Mouse (Mus musculus): Measurements from ENCODE around the gene Ccl22.
A peak's percentile ranks its signal among the peaks of the same experiment; 100 is the strongest.

Gene Ccl22

DNA sequence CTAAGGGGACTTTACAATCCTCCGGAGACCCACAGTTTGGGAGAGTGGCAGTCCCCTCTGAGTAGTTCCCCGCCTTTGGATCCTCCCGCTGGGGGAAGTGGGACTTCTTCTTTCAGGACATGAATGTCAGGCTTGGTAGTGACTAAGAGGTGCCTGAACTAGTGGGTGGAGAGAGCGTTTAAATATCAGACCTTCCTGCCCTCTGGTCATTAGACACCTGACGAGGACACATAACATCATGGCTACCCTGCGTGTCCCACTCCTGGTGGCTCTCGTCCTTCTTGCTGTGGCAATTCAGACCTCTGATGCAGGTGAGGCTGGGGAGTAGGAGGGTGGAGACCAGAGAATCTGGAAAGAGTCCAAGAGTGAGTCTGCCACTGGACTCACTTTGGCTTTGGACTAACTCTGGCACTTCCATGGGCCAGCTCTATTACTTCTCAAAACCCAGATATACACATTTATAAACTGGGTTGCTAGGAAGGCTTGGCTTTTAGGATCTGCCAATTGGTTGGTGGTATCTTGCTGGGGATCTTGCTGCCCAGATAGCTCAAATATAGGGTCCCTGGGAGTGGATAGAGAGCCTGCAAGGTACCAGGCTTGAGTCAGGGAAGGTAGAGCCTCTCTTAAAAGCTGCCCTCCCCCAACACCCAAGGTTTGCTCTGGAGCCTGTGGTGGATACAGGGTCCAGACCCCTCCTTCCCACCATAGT, at the start of gene Ccl22:
Ccl22 (plus strand) TSS at position 115 of the 709 bp plus-strand sequence.
- no peak for DNase-seq

DNA sequence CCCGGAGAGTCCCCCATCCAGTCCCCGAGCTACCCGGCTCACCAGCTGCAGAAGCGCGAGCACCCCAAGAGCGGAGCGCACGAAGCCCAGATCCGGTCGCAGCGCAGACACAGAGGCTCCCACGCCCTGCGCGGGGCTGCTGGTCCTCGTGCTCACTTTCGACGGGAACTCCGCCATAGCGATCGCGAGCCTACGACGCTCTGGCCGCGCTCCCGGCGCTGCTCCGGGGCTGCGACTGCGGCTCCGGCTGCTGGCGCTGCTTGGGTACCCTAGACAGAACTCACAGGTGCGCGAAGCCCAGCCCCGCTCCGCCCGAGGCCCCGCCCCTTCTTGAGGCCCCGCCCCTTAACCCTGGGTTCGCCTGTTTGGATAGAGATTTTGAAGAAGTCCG, 49.4 kb upstream of the Ccl22 start, which contains the start of gene Pllp:
Pllp (minus strand) TSS at position 285 of the 391 bp plus-strand sequence.
- peak; percentile 26 for DNase-seq

DNA sequence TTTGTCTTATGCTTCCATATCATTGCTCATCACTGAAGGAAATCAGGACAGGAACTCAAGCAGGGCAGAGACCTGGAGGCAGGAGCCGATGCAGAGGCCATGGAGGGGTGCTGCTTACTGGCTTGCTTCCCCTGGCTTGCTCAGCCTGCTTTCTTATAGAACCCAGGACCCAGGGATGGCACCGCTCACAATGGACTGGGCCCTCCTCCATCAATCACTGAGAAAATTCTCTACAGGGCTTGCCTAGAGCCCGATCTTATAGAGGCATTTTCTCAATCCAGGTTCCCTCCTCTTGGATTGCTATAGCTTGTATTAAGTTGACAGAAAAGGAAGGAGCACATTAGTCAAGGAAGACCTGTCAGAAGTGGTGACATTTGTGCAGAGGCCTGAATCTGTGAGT, 48.8 kb upstream of the Ccl22 start:
- no peak for DNase-seq

DNA sequence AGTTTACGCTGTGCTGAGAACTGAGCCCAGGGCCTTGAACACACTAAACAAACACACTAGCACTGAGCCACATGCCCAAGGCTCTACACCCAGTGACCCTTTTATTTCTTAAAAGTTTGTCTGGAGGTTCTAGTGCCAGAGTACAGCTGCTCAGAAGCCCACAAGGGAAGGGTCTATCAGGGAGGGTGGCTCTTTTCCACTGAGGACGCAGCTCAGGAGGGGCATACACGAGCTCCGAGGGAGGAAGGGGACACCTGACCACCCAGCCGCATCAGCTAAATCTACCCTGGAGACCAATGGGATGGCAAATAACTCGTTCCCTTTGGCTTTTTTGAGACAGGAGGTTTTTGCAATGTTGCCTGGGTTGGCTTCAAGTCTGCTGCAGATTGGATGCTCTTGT, 47.4 kb upstream of the Ccl22 start:
- no peak for DNase-seq

DNA sequence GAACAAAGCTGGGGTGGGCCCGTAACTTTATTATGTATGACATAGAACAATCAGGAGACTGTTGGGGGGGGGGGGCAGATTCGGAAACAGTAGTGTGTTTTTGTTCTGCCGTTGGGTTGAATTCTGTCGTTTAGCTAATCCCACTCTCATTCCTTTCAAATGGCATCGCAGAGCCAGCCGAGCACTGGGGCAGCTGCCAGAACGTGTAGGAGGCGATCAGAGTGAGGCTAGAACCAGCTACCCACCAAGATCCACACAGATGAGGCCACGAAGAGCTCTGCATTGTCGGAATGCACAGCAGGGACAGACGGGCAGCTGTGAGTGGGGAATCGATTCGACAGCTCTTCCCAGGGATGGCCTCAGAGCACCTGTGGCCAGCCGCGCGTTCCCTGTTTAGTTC, 46.0 kb upstream of the Ccl22 start:
- no peak for DNase-seq

DNA sequence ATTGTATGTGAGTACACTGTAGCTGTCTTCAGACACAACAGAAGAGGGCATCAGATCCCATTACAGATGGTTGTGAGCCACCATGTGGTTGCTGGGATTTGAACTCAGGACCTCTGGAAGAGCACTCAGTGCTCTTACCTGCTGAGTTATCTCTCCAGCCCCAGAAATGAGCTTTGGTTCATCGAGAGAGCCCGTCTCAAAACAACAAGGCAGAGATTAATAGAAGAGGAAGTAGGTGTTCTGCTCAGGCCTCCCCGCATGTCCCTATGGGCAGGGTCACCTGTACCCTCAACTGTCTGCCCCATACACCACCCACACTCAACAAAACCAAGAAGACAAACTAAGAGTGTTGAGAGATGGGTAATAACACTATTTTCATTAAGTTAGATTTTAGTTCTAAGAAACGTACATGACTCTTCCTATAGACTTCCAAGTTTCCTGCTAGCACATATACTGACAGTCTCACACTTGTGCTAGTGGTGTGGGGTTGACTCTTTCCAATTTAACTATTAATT, 44.9 kb upstream of the Ccl22 start:
- no peak for DNase-seq

DNA sequence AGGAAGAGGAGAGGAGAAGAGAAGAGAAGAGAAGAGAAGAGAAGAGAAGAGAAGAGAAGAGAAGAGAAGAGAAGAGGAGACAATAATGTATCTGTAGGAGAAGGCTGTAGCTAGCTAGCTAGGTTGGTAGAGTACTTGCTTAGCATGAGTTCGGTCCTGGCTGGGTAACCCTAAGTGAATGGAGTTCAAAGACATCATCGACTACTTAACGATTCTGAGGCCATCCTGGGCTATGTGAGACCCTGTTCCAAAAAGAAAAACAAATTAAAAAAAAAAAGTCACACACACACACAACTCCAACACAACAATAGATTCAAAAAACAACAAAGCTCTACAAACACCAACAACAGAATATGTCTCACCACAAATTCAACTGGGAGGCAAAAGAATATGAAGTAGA, 43.2 kb upstream of the Ccl22 start:
- DNase-seq, result no peak

DNA sequence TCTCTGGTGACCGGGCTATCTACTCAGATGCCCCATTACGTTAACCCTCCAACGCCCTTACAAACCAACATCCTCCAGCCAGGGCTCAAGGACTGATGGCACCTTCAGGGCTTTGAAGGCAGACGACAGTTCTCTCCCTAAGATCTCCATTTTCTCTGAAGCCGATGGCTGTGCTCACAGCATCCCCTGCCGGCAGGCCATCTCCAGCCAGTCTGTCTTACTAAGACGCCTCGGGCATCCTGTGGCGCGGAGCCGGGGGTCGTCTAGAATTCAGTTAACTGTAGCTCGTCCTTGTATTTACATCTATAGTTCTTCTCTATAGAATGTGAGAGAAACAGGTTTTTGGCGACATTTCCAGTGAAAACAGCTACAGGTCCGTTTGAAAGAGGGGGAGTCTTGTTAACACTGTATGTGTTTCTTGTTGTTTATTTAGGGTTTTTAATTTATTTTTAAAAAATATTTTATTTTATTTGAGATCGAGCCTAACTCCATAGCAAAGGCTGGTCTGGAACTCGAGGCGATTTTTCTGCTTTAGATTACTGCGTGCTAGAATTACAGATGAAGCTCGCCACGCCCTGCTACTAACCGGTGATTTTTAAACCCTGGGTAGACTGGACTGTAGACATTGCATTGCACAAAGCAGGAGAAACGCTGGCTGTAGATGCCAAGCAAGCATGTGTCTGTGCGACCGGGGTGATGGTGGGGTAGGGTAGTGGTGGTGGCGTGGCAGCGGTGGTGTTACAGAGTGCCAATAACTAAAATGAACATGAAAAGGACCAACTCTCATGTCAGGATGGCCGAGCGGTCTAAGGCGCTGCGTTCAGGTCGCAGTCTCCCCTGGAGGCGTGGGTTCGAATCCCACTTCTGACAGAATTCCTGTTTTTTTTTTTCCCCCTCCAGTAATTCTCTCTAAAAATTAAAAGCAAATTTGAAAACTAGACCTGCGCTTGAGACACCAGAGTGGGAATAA, 42.3 kb upstream of the Ccl22 start:
- DNase-seq, result peak; percentile 83

DNA sequence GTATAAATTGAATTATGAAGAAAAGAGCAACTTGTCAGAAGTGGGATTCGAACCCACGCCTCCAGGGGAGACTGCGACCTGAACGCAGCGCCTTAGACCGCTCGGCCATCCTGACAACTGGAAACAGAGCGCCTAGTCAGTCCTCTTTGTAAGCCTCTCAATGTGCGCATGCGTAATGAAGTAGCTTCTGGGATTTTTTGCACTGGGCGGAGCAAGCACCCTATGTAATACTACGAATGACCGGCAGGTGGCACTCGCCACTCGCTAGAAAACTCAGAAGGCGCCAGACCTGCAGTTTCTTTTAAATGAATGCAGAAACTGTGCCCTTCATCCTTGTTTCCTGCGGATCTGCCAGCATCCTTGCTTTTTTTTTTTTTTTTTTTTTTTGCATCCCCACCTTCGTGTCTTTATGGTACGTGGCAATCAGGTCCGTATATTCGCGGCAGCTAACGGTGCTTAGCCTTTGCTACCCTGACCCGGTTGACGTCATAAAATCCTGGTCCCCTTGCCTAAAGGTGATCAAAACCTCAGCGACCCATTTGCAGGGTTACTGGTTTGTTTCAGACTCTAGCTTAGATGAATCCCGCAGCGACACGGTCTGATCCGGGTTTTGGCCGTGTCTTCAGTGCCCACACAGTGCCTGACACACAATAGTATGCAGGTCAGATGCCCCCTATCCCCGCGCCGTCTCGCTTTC, 41.3 kb upstream of the Ccl22 start:
- DNase-seq, result peak; percentile 98

DNA sequence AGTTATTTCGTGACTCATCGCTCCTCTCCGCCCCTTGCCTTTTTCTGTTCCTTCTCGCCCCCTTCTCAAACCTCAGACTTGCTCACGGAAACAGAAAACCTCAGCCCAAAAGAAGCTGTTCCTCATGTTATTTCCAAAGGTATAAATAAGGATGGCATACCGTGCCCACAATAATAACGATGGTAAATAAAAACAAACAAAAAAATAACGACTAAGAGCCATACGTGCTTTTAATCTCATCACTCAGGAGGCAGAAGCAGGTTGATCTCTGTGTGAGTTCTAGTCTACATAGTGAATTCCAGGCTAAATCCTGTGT, 40.8 kb upstream of the Ccl22 start:
- DNase-seq, result no peak

DNA sequence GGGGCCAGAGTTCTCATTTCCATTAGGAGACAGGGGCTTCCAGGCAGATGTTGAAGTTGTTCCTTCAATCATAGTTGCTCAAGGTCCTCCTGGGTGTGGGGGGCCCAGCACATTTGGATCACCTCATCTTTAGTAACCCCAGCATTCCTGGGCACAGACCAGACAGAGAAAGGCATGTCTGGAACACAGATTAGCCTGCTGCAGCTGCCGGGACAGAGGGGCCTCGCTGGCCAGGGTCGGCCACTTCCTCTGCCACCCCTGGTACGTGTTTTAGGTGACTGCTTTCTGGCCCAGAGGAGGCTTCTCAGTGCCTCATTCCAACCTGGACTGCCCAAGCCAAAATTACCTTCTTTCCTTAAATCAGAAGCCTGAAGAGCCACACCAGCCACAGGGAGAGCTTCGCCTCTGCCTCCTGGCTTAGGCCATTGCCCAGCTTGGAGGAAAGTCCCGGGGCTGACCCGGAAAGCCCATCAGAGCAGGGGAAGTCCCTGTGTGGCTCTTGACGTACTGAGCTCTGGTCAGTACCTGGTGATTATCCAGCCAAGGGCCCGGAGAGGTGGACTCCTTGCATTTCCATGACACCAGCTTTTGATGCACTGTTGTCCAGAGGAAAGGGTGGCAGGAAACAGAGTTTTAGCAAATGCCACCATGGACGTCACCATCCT, 39.7 kb upstream of the Ccl22 start:
- no peak for DNase-seq

DNA sequence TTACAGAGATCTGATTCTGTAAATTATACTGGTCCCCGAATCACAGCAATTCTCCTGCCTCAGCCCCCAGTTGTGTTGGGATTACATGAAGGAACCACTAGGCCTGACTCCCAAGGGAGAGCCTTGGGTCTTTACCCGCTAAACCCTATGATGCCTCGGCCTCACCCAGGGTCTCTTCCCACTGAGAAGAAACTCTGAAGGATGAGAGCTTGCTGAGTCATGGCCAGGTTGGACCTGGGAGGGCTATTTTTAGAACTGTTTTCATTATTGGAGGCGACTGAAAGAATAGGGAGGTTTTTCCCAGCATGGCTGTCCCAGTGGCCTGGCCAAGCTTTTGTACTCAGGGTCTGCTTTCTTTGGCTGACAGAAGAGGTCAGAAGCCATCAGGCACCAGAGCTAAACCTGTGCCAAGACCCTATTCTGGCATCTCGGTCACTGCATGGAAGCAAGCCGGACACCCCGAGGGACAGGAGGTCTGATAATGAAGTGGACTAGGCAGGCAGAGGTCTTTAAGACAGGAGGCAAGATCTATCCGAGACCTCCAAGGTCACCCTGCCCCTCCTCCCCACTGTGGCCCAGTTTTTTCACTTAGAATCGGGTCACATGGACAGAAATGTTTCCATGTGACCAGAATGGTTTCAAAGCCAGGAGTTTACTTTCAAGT, 38.5 kb upstream of the Ccl22 start:
- no peak for DNase-seq

DNA sequence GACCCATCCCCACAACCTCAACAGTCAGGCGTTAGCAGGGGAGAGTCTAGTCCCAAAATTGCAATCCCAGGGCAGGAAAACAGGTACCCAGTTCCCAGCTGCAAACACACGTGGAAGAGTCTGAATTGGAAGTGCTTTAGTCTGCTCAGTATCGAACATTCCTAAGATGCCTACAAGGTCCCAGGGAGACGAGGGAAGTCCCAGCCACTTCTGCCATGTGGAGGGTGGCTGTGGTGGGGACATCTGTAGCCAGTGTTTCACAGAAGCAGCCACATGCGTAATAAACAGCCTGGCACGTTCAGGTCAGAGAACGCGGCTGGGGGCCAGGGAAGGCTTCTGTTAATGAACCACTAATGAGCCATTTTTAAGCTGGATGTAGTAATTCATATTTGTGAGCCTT, 35.1 kb upstream of the Ccl22 start:
- DNase-seq, result no peak

DNA sequence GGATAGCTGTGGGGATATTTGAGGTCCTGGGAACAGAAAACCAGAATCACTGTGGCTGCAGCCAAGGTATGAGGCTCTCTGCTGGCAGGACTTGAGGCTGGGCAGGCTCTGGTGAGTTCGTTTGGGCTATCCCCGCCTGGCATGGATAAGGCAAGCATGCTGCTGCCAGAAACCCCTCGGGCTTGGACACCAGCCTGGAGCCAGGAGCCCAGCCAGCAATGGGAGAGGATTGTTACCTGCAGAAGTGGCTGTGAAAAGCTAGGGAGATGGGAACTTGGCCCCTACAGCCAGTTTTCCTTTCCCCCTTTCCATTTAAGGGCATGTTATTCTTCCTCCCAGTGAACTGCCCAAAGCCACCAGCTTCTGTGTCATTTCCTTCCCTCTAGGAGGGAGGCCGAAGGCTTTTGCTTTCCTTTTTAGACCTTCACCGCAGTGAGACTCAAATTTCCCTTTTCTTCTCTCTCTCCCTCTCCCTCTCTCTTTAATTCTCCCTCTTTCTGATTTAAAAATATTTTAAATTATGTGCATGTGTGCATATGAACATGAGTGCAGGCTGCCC, 34.2 kb upstream of the Ccl22 start:
- no peak for DNase-seq

DNA sequence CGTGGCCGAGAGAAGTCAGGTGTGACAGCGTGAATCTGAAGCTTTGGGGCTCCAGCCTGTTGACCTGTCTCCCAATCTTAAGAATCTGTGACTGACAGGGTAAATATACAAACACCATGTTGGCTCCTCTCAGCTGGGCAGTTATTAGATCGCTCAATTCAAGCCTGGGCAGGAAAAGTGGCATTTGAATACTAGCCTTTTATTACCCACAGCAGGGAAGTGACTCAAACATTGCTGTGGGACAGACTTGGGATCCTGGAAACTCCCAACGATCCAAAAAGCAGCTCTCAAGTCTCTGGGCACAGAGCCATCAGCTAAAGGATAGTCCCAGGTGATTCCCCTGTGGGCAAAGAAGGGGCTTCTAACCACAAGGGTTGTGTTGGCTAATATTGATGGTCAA, 30.8 kb upstream of the Ccl22 start:
- DNase-seq, result no peak

DNA sequence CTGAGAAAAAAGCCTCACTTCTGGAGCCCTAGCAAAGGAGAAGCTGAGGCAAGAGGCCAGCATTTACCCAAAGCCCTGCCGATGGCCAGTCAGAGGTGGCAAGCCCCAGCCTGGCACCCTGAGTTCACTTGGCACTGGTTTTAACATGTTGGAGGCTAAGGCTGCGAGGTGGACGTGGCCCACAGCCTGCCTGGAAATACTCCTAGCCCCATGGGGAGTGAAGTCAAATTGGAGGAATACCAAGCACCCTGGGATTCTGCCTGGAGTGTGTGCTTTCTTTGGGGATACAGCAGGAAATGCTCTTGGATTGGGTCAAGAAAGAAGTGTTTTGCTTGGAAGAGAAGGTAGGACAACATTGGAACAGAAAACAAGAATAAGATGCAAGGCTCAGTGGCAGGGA, 29.5 kb upstream of the Ccl22 start:
- DNase-seq, result no peak

DNA sequence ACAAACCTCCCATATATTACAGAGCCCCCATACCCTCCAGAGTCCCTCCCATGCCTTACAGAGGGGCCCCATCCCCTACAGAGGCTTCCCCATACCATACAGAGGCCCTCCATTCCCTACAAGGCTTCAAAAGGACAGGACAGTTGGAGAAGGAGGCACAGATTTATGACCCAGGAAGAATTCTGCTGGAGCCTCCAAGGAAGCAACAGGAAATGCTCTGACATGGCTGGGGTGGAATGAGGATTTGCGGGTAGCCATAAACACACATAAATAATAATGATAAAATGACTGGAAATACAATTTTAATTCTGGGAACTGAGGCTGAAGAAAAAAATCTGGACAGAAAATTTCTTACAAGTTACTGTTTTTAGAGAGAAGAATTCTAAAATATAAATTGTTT, 28.5 kb upstream of the Ccl22 start:
- DNase-seq, result no peak

DNA sequence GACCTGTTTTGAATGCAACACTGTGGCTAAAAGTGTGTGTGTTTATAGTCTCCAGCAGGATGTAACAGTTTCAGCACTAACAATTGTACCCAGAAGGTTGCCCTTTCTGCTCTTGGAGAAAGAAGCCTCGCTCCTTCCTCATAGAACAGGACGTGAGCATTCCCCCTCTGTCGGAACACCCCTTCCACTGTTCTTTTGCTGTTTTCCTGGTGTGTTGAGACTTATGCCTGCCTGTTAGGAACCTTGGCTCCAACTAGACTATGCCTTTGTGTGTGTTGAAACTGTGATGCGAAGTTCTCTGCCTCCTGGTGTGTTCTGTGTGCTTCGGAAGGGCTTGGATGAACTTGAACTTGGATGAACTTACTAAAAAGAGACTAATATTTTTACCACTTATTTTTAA, 19.4 kb upstream of the Ccl22 start:
- DNase-seq, result no peak

DNA sequence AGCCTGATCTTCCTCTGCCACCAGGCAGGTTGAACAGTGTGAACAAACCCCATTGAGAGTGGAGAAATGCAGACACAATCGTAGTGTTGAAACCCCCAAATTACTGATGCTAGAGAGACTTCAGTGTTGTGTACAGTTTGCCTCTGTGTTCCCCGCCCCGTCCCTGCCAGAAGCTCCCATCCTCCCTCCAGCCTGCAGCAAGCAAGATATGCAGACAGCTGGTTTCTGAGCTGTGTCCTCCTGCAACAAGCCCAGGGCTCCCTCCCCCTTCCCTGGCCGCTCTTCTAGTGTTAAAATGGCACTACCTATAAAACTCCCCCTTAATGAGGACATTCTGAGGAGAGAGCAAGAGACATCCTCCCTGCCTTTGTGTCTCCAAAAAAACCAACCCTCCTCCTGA, 16.1 kb upstream of the Ccl22 start:
- no peak for DNase-seq

DNA sequence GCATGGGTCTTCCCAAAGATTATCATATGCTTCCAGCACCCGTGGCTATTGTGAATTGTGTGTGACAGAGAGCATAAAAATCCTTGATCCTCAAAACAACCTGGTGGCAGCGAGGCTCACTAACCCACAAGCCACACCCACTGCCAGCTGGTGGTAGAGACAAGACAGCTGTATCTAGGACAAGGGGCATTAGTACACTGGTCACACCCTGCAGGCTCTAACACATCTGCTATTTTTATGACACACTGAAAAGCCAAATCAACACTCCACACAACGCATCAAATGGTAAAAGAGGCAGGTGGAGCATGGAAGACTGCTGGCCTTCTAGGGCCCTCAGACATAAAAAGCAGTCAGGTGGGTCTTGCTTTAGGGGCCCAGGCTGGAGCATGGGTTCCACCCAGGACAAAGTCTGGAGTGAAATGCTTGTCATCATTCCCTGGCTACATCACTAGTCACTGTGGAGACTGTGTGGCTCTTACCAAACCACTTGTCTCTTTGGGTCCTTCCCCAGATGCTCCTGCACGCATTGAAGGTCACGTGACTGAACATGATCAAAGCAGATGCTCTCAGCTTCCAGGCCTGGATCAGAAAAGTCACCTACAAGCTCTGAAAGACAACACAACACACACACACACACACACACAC, 11.4 kb upstream of the Ccl22 start:
- peak; percentile 7 for DNase-seq

DNA sequence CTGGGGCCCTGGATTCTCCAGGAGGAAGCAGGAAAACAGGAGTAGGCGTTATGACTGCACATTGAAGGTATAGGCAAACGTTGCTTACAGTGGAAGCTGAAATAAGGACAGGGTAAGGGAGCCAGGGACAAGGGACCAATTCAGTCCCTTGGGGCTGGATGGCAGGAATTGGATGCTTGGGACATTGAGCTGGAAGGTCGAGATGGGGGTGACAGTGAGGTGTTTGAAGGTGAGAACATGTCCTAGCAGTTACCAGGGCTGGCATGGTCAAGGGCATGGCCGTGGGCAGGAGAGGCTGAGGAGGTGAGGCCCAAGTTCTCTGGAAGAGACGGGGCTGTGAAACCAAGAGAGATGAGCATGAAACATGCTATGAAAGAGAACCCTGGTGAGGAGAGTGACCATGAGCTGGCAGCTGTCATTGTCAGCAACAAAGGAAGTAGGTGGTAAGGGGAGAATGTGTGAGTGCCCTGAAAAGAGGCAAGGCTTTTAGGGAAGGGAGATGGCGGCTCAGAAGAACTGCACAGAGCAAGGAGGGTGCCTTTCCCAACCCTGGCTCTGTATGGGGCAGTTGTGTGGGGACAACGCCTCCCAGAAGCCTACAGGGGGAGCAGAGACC, 10.5 kb upstream of the Ccl22 start:
- DNase-seq, result no peak

All from thymus, postnatal 25 days (tissue).